19 mouse cellular contexts compared by ENCODE assay signal in the genomic region with DNA sequence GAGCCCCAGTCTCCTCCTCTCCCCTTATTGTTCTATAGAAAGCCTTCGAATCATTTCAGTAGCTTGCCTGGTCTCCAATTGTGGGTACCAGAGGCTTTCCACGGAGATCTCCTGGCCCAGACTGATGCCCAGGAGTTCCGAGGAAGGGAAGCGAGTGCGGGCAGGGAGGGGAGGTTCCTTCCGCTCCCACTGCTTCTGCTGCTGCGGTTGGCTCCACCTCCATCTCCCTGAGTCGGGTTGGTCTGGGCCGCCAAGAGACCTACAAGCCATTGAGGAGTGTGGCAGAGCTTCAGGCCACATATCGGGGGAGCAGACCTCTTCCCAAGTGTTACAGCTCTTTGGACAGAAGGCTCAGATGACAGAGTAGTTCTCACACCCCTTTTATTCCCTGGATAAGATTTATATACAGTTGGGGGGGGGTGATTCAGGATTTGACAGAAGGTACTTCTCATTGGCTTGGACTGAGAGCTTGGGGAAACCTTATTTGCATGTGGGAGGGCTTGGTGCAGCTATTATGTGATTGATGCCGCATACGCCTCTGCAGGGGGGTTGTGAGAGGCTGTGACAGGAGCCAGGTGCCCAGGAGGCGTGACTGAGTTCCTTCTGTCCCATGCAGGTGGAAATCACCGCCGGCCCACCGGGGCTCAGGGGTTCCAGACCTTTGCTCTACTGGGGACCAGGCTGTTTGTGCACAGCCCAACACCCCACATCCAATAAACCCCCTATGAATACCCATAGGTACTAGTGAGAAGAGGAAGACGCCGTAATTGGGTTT. TPM values are rescaled to one million over a fixed set of nuclear protein-coding genes. Genes with fewer than 3 reads are reported as not detected.
DNase-seq lines count a peak whose midpoint lies in the region; ATAC-seq and TF ChIP-seq lines count a peak whose summit lies in the region.
"Had no signal": no experiment of that assay in that cellular context is flagged by ENCODE, and none has a peak within 500 bp of the region (broad histone marks: within the 10 kb centered on the region; RNA-seq: fewer than 3 reads in every experiment).

No protein-coding gene starts in this region.

- no peak for ATAC-seq in liver, embryonic 11.5 days (replicated peaks; ENCODE audit: low FRiP score)
- ATAC-seq in liver, postnatal 0 days: no peak
- 0 out of 2 replicates have a peak, but pooled peaks have one; percentile 25 for ATAC-seq in granulocyte monocyte progenitor cell, adult 5-6 weeks (replicated peaks; ENCODE audit: poor library complexity, severe bottlenecking)
- ATAC-seq: intestine, embryonic 15.5 days had no signal

- DNase-seq in heart, embryonic 10.5 days (ENCODE audit: low spot score): peak; percentile 73
- no peak for DNase-seq in heart, adult 9 months (ENCODE audit: low spot score in 2 of 2)
- peak; percentile 27 for DNase-seq in liver, embryonic 11.5 days (ENCODE audit: low spot score)
- no peak for DNase-seq in liver, postnatal 0 days
- peak; percentile 47 for DNase-seq in A20 (ENCODE audit: low read depth, low spot score)
- no peak for DNase-seq in frontal cortex, adult 2 months (ENCODE audit: extremely low spot score in 1 of 2, low spot score in 1 of 2)
- DNase-seq in cerebellum, adult 8-10 months: no peak
- DNase-seq: adrenal gland, postnatal 14 days; cerebellum, postnatal 14 days; gastrocnemius, postnatal 25 days; lung, embryonic 14.5 days had no signal

- no peaks in the 10 kb centered on the region for H3K9me3 ChIP-seq in heart, embryonic 10.5 days
- H3K9me3 ChIP-seq in liver, embryonic 11.5 days (ENCODE audit: control insufficient read depth, low read length): no peaks in the 10 kb centered on the region
- no peaks in the 10 kb centered on the region for H3K9me3 ChIP-seq in liver, postnatal 0 days (ENCODE audit: low read length)
- H3K9me3 ChIP-seq: embryonic facial prominence, embryonic 15.5 days; G1E; hindbrain, embryonic 12.5 days; intestine, embryonic 15.5 days; limb, embryonic 15.5 days had no signal

- H3K4me2 ChIP-seq in liver, embryonic 11.5 days: no peak overlapping the region
- no peak overlapping the region for H3K4me2 ChIP-seq in liver, postnatal 0 days (ENCODE audit: low read depth, low read length)
- H3K4me2 ChIP-seq: embryonic facial prominence, embryonic 15.5 days; hindbrain, embryonic 12.5 days; intestine, embryonic 15.5 days; limb, embryonic 15.5 days; lung, embryonic 14.5 days had no signal

- TF ChIP-seq CTCF in liver, postnatal 0 days (IDR thresholded peaks at IDR 0.05; ENCODE audit: low read depth): no peak

- TF ChIP-seq EP300 in liver, postnatal 0 days (IDR thresholded peaks at IDR 0.05; ENCODE audit: low read depth): no peak

- peaks cover 30% of the 10 kb centered on the region for H3K27me3 ChIP-seq in heart, embryonic 10.5 days (ENCODE audit: insufficient read depth, poor library complexity, severe bottlenecking)
- peaks cover 8% of the 10 kb centered on the region for H3K27me3 ChIP-seq in liver, embryonic 11.5 days (replicated peaks; ENCODE audit: control insufficient read depth, insufficient read depth, low read length)
- no peaks in the 10 kb centered on the region for H3K27me3 ChIP-seq in liver, postnatal 0 days (ENCODE audit: insufficient read depth, low read length)
- H3K27me3 ChIP-seq: hindbrain, embryonic 12.5 days; intestine, embryonic 15.5 days had no signal

- H3K27ac ChIP-seq in heart, embryonic 10.5 days: no peak overlapping the region
- no peak overlapping the region for H3K27ac ChIP-seq in liver, embryonic 11.5 days (ENCODE audit: low read depth, low read length)
- H3K27ac ChIP-seq in liver, postnatal 0 days (ENCODE audit: low read depth): no peak overlapping the region
- H3K27ac ChIP-seq: embryonic facial prominence, embryonic 15.5 days; hindbrain, embryonic 12.5 days; intestine, embryonic 15.5 days; left cerebral cortex, adult 2 months; limb, embryonic 15.5 days had no signal

- H3K4me3 ChIP-seq in heart, embryonic 10.5 days: peak overlapping the region; percentile 36
- no peak overlapping the region for H3K4me3 ChIP-seq in liver, embryonic 11.5 days (ENCODE audit: low read depth, low read length)
- H3K4me3 ChIP-seq in liver, postnatal 0 days (ENCODE audit: low read depth, low read length): no peak overlapping the region
- H3K4me3 ChIP-seq: embryonic facial prominence, embryonic 15.5 days; hindbrain, embryonic 12.5 days; intestine, embryonic 15.5 days; left cerebral cortex, adult 2 months; limb, embryonic 15.5 days had no signal

- no peaks in the 10 kb centered on the region for H3K4me1 ChIP-seq in heart, embryonic 10.5 days
- no peaks in the 10 kb centered on the region for H3K4me1 ChIP-seq in liver, embryonic 11.5 days (replicated peaks; ENCODE audit: control insufficient read depth, insufficient read depth, low read length)
- no peaks in the 10 kb centered on the region for H3K4me1 ChIP-seq in liver, postnatal 0 days (ENCODE audit: insufficient read depth)
- H3K4me1 ChIP-seq: embryonic facial prominence, embryonic 15.5 days; hindbrain, embryonic 12.5 days; intestine, embryonic 15.5 days; limb, embryonic 15.5 days had no signal

- no peak overlapping the region for H3K9ac ChIP-seq in liver, embryonic 11.5 days (ENCODE audit: low read depth, low read length)
- H3K9ac ChIP-seq in liver, postnatal 0 days (replicated peaks): no peak overlapping the region
- H3K9ac ChIP-seq: embryonic facial prominence, embryonic 15.5 days; hindbrain, embryonic 12.5 days; intestine, embryonic 15.5 days; limb, embryonic 15.5 days; lung, embryonic 14.5 days had no signal

- 30% methylated on average over 18 of the region's 18 CpGs for WGBS in heart, embryonic 10.5 days
- WGBS in liver, embryonic 11.5 days: 34% methylated on average over 18 of the region's 18 CpGs
- 40% methylated on average over 18 of the region's 18 CpGs for WGBS in liver, postnatal 0 days (ENCODE audit: insufficient replicate concordance)

- no peaks in the 10 kb centered on the region for H3K36me3 ChIP-seq in heart, embryonic 10.5 days
- no peaks in the 10 kb centered on the region for H3K36me3 ChIP-seq in liver, embryonic 11.5 days (ENCODE audit: control insufficient read depth, insufficient read depth, low read length)
- H3K36me3 ChIP-seq in liver, postnatal 0 days (replicated peaks; ENCODE audit: insufficient read depth, low read length): no peaks in the 10 kb centered on the region
- H3K36me3 ChIP-seq: embryonic facial prominence, embryonic 15.5 days; G1E; hindbrain, embryonic 12.5 days; intestine, embryonic 15.5 days; limb, embryonic 15.5 days had no signal

RNA-seq across cellular contexts. Expression of a gene that starts 30.8 kb away (rescaled TPM):
- polyA plus RNA-seq in heart, embryonic 10.5 days (2016; fragmentation: Nextera tagmentation; extraction: Ambion mirVana): 2.1 and 2.5 TPM in 2 replicates
- 1.3 and 1.8 TPM in 2 replicates for polyA plus RNA-seq in liver, embryonic 11.5 days (2014; fragmentation: Nextera tagmentation; extraction: Ambion mirVana)
- 0.34 and 0.41 TPM in 2 replicates for polyA plus RNA-seq in liver, postnatal 0 days (2015; fragmentation: Nextera tagmentation; extraction: Ambion mirVana)
- total RNA-seq in granulocyte monocyte progenitor cell, adult 5-6 weeks (2014; fragmentation: Nextera tagmentation): not detected in 2 replicates
- total RNA-seq in granulocyte monocyte progenitor cell, adult 5-6 weeks (2017): not detected in 2 replicates
- polyA plus RNA-seq in frontal cortex, adult 2 months (2012; rRNA removed): 0.57 and 1.1 TPM in 2 replicates
- polyA plus RNA-seq: C2C12, G1E had no signal

Comparison
In these comparisons a context has a peak if more than half of its experiments do, and no peak if none do; other contexts are left out.
1. DNase-seq: peak in heart, embryonic 10.5 days (single experiment), liver, embryonic 11.5 days (single experiment) and A20 (single experiment); none in heart, adult 9 months (0 of 2), liver, postnatal 0 days (single experiment), frontal cortex, adult 2 months (0 of 2) and cerebellum, adult 8-10 months (single experiment).